Mouse (Mus musculus) myocyte (in vitro differentiated cells): ENCODE results near the gene Yif1b. TPM values are rescaled to one million over a fixed set of nuclear protein-coding genes. Genes with fewer than 3 reads are reported as not detected.

Source experiments
- H3K27me3 ChIP-seq: one replicate; pipeline ENCODE4 v1.6.1; 2011; ENCODE audit not compliant: control insufficient read depth, insufficient read depth, insufficient read length
- H3K36me3 ChIP-seq: one replicate; pipeline ENCODE4 v1.6.1; 2011; ENCODE audit not compliant: control insufficient read depth, insufficient read depth
- H3K4me2 ChIP-seq: one replicate; pipeline ENCODE4 v1.6.1; 2011; ENCODE audit warnings: low read depth, control low read depth
- H3K4me3 ChIP-seq: one replicate; pipeline ENCODE4 v1.5.1; 2011; ENCODE audit warnings: mild to moderate bottlenecking, control low read depth, moderate library complexity
- H3K79me2 ChIP-seq: one replicate; pipeline ENCODE4 v1.6.1; 2011; ENCODE audit not compliant: control insufficient read depth, insufficient read depth
- H3ac ChIP-seq: one replicate; pipeline ENCODE4 v1.6.1; 2011; ENCODE audit not compliant: control insufficient read depth, insufficient read length
- CEBPB ChIP-seq: IDR thresholded peaks from 2 replicates; pipeline ENCODE4 v1.6.1; 2011; ENCODE audit warnings: mild to moderate bottlenecking, moderate library complexity; ENCODE audit not compliant: poor library complexity, insufficient read depth, severe bottlenecking
- E2F4 ChIP-seq: IDR thresholded peaks from one replicate; pipeline ENCODE4 v1.6.1; 2011; ENCODE audit warnings: mild to moderate bottlenecking, control low read depth, moderate library complexity; ENCODE audit not compliant: insufficient read depth
- MAX ChIP-seq: IDR thresholded peaks from one replicate; pipeline ENCODE4 v1.6.1; 2011; ENCODE audit warnings: low read depth, mild to moderate bottlenecking, control low read depth
- MYOD1 ChIP-seq, 3 experiments: IDR thresholded peaks; one replicate each; pipeline ENCODE4 v1.6.1; 2011; ENCODE audit warnings: control low read depth in 2 of 3, low read depth in 2 of 3, mild to moderate bottlenecking in 2 of 3, moderate library complexity in 1 of 3; ENCODE audit not compliant: insufficient read length in 2 of 3, control insufficient read depth in 1 of 3
- MYOG ChIP-seq, 3 experiments: IDR thresholded peaks; one replicate each; pipeline ENCODE4 v1.6.1; 2011; ENCODE audit warnings: control low read depth in 2 of 3, low read depth in 2 of 3, mild to moderate bottlenecking in 2 of 3; ENCODE audit not compliant: insufficient read length in 2 of 3, control insufficient read depth in 1 of 3, insufficient read depth in 1 of 3
- POLR2A ChIP-seq: IDR thresholded peaks from one replicate; pipeline ENCODE4 v1.6.1; 2011; ENCODE audit warnings: low read depth, mild to moderate bottlenecking, control low read depth, moderate library complexity; ENCODE audit not compliant: insufficient read length
- POLR2AphosphoS2 ChIP-seq: IDR thresholded peaks from one replicate; pipeline ENCODE4 v1.6.1; 2011; ENCODE audit warnings: low read depth, control low read depth; ENCODE audit not compliant: insufficient read length
- REST ChIP-seq: IDR thresholded peaks from one replicate; pipeline ENCODE4 v1.6.1; 2011; ENCODE audit warnings: mild to moderate bottlenecking, control low read depth, moderate library complexity; ENCODE audit not compliant: insufficient read depth, insufficient read length
- SRF ChIP-seq: IDR thresholded peaks from one replicate; pipeline ENCODE4 v1.6.1; 2011; ENCODE audit warnings: low read depth; ENCODE audit not compliant: control insufficient read depth, insufficient read length
- TCF12 ChIP-seq: IDR thresholded peaks from one replicate; pipeline ENCODE4 v1.6.1; 2011; ENCODE audit warnings: mild to moderate bottlenecking, control low read depth; ENCODE audit not compliant: poor library complexity, insufficient read depth, severe bottlenecking
- TCF3 ChIP-seq: IDR thresholded peaks from one replicate; pipeline ENCODE4 v1.6.1; 2011; ENCODE audit warnings: low read depth, control low read depth; ENCODE audit not compliant: insufficient read length
- USF1 ChIP-seq: IDR thresholded peaks from one replicate; pipeline ENCODE4 v1.6.1; 2011; ENCODE audit warnings: low read depth, mild to moderate bottlenecking, control low read depth, moderate library complexity
- polyA plus RNA-seq: library from polyadenylated mRNA; unstranded; fragments of >200 nt; fragmentation: generic; extraction: Trizol; gene quantifications from one replicate; pipeline ENCODE4 v1.2.1, GENCODE M21; 2012; ENCODE audit warnings: missing spikeins

The Yif1b gene
- polyA plus RNA-seq, 1 experiment, result 166 TPM

GRCm38 (mm10) chr7:29287481-29287880 lies 49.4 kb downstream of the Yif1b start:
- Histone ChIP-seq H3K4me3 (no peak overlapping the region), H3ac (no peak overlapping the region), H3K79me2 (no peaks in the 10 kb centered on the region), H3K27me3 (peaks cover 7% of the 10 kb centered on the region), H3K4me2 (no peak overlapping the region), H3K36me3 (no peaks in the 10 kb centered on the region)
- TF ChIP-seq TCF3, result no peak
- TF ChIP-seq E2F4, result no peak
- no peak for TF ChIP-seq MAX
- no peak for TF ChIP-seq CEBPB
- no peak for TF ChIP-seq TCF12
- no peak for TF ChIP-seq MYOG (IDR thresholded peaks at IDR 0.05; ENCODE audit: control insufficient read depth in 1 of 3, insufficient read depth in 1 of 3, insufficient read length in 2 of 3, low read depth in 2 of 3)
- no peak for TF ChIP-seq SRF
- no peak for TF ChIP-seq REST
- no peak for TF ChIP-seq MYOD1 (IDR thresholded peaks at IDR 0.05; ENCODE audit: control insufficient read depth in 1 of 3, insufficient read length in 2 of 3, low read depth in 2 of 3)
- TF ChIP-seq USF1, result no peak
- TF ChIP-seq POLR2A, result no peak
- TF ChIP-seq POLR2AphosphoS2, result no peak

DNA sequence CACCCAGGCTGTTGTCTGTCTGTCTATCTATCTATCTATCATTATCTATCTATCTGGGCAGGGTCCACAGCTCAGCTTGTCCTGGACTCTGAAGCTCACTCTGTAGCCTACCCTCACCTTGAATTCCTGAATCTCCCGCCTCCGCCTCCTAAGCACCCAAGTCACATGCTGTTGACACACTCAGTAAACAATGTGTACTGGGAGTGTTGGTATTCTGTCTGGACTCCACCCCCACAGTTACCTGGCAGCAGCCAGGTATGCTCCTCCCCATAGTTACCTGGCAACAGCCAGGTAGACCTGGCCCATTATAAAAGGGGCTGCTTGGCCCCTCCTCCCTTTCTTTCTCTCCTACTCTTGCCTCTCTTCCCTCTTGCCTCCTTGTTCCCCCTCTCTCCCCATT lies 50.0 kb downstream of the Yif1b start:
- Histone ChIP-seq H3ac (no peak overlapping the region), H3K36me3 (no peaks in the 10 kb centered on the region), H3K4me3 (no peak overlapping the region), H3K79me2 (no peaks in the 10 kb centered on the region), H3K27me3 (peaks cover 4% of the 10 kb centered on the region), H3K4me2 (no peak overlapping the region)
- TF ChIP-seq TCF3 (no peak), E2F4 (no peak), MYOD1 (IDR thresholded peaks at IDR 0.05; ENCODE audit: control insufficient read depth in 1 of 3, insufficient read length in 2 of 3, low read depth in 2 of 3) (no peak), REST (no peak), MYOG (IDR thresholded peaks at IDR 0.05; ENCODE audit: control insufficient read depth in 1 of 3, insufficient read depth in 1 of 3, insufficient read length in 2 of 3, low read depth in 2 of 3) (no peak), TCF12 (no peak)

DNA sequence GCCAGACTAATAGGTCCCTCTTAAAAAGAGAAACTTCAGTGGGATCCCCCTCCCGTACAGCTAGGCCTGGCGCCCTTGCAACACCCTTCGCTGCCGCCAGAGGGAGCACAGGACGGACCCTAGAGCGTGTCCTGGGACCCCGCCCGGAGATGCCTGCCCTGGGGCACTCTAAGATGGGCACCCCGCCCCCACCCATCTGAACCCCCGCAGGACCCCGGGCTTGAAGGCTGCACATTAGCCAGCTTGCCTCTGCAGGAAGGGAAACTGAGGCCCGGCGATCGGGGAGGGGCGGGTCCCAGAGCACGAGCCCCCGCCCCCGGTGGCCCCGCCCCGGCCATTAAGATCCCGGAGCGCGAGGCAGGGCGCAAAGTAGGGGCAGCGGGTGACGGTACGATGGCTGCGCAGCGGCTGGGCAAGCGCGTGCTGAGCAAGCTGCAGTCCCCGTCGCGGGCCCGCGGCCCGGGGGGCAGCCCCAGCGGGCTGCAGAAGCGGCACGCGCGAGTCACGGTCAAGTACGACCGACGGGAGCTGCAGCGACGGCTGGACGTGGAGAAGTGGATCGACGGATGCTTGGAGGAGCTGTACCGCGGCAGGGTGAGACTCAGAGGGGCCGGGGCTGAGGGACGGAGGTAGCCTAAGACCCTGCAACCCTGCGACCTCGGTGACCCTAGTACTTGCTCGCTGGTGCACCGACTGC lies 51.0 kb downstream of the Yif1b start, which contains the start of gene Ppp1r14a:
TSS of gene Ppp1r14a (plus strand) at position 367 of the 697 bp plus-strand sequence.
- H3K4me3 ChIP-seq, result no peak within 1 kb of the TSS
- H3K4me2 ChIP-seq, result peak within 1 kb of the TSS; percentile 36
- TF ChIP-seq MYOG (IDR thresholded peaks at IDR 0.05; ENCODE audit: control insufficient read depth in 1 of 3, insufficient read depth in 1 of 3, insufficient read length in 2 of 3, low read depth in 2 of 3), result no peak
- TF ChIP-seq REST, result no peak
- no peak for TF ChIP-seq SRF
- no peak for TF ChIP-seq TCF3
- H3K79me2 ChIP-seq, result no peaks in the 10 kb centered on the region
- no peaks in the 10 kb centered on the region for H3K36me3 ChIP-seq
- peaks cover 4% of the 10 kb centered on the region for H3K27me3 ChIP-seq
- no peak within 1 kb of the TSS for H3ac ChIP-seq

DNA sequence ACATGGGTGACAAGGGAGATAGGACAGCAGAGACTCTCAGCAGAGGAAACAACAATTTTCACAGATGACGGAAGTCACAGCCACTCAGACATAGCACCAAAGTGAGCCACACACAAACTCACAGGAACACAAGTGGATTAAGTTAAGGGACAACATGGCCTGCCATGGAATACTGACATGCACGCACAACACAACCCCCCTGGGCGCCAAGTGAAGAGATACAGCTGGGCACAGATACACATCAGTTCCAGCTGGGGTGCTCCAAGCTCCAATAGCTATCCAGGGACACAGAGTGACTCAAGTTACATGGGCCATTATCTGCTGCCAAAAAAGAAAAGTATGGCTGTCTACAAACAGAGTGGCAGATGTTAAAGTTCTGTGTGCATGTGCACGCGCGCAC lies 51.7 kb downstream of the Yif1b start:
- Histone ChIP-seq H3K36me3 (no peaks in the 10 kb centered on the region), H3K79me2 (no peaks in the 10 kb centered on the region), H3ac (no peak overlapping the region), H3K27me3 (no peaks in the 10 kb centered on the region), H3K4me3 (no peak overlapping the region), H3K4me2 (no peak overlapping the region)
- TF ChIP-seq MYOG (IDR thresholded peaks at IDR 0.05; ENCODE audit: control insufficient read depth in 1 of 3, insufficient read depth in 1 of 3, insufficient read length in 2 of 3, low read depth in 2 of 3) (no peak), MYOD1 (IDR thresholded peaks at IDR 0.05; ENCODE audit: control insufficient read depth in 1 of 3, insufficient read length in 2 of 3, low read depth in 2 of 3) (no peak), SRF (no peak), TCF12 (no peak), E2F4 (no peak), POLR2AphosphoS2 (no peak), USF1 (no peak), MAX (no peak), REST (no peak), CEBPB (no peak), POLR2A (no peak), TCF3 (no peak)
